Mouse (Mus musculus) lung, adult 2 months (tissue): ENCODE data around the gene Zswim4.

Source experiments
- CTCF ChIP-seq: fragments of 200-500 bp; IDR thresholded peaks from 2 replicates; pipeline ENCODE4 v1.5.1; 2011; ENCODE audit warnings: mild to moderate bottlenecking, low read length, control low read depth; ENCODE audit not compliant: insufficient read depth
- POLR2A ChIP-seq: fragments of 200-500 bp; IDR thresholded peaks from 2 replicates; pipeline ENCODE4 v1.6.1; 2011; ENCODE audit warnings: low read depth, mild to moderate bottlenecking, control low read depth, low read length, borderline replicate concordance; ENCODE audit errors: extremely low read depth

DNA sequence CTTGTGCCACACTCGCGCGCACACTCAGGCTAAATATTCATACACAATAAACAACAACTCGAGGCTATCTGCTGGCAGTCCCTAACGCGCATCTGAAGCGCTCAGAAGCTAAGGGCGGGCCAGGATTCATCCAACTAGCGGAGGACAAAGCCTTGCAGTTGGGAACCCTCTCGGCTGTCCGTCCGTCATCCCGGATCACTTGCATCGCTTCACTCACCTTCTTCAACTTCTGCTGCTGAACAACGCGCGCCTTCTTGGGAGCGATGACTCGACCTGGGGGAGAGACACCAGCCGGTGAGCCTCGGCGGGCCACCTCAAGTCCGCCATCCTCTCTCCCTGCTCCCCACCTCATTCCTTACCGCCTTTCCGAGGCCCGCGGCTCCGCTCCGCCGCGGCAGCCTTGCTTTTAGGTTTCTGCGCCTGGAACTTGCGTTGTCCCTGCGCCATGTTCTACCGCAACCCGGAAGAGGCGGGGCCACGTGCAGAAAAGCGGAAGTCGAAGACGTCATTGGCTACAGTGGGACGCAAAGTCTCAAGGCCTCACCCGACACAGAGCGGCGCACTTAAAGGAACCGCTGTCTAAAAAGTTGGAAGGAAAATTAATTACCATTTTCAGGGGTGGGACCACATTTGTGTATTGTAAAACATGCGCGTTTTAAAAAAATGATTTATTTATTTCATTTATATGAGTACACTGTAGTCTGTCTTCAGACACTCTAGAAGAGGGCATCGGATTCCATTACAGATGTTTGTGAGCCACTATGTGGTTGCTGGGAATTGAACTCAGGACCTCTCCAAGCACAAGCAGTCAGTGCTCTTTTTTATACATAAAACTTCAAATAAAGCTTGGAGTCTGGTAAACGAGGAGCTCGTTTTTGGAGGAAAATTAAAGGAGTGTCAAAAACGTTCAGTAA, 12.7 kb upstream of the Zswim4 start, which contains the start of gene D8Ertd738e:
- TF ChIP-seq CTCF (no peak), POLR2A (peak; percentile 98)
